Mouse (Mus musculus) ovary, adult 18-20 months (tissue): ENCODE measurements at regions not wholly inside any gene's neighbourhood (a gene's known extent, or its start where the extent isn't known, plus 50 kb on each side); places are given as distances from the start of the nearest gene placed in this dataset.
"Not testable (repeated sequence)": the region's sequence is repeated elsewhere in the genome, so short reads cannot be mapped to it uniquely, and the experiment has no call there.

Source experiments
- DNase-seq: peaks from one replicate; pipeline ENCODE4 v3.0.0; 2022; ENCODE audit warnings: low spot score, mixed read lengths

GRCm38 (mm10) chr10:111592416-111593149 is 86.5 kb downstream of the Phlda1 start:
- no peak for DNase-seq

- no peak for DNase-seq
These were observed 87.2 kb downstream of the Phlda1 start for GRCm38 (mm10) chr10:111593280-111593679.

DNA sequence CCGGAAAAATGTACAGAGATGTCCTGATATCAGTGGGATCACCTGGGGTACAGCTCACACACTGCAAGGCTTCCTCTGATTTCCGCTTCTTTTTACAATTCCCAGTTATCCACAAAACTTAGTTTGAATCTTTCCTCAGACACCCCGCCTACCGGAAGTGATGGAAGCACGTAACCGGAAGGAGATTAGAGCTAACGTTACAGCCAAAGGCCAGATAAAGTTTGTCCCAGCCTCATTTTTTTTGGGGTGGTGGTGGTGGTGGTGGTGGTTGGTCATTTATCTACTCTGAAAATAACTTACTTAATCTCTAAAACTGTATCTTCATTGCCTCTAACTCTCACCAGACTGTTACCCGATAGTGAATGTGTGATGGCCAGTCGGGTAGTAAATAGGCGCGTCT is 88.1 kb downstream of the Phlda1 start:
- DNase-seq = no peak

GRCm38 (mm10) chr10:111594651-111595050 is 88.6 kb downstream of the Phlda1 start:
- no peak for DNase-seq

DNA sequence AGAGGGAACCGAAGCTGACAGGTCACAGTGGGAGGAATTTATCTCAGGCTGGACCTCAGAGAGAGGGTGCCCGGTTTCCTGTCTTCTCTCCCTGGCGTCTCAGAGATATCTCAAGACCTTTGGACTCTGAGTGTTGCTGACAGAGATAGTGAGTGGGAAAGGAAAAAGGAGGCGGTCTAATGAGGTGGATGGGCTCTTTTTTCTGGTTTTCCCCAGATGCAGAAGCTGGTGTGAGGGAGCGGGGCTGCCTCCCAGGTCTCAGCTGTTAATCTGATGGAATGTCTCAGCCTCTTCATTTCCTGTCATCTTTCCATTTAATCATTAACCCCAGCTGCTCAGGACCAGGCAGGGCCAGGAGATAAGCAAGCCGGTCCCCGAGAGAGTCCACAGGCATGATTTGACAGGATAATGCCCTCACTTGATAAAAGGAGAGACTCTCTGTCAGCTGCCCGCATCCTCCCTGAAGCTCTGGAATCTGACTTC is 89.5 kb downstream of the Phlda1 start:
- no peak for DNase-seq

- DNase-seq = no peak
These were observed 92.6 kb downstream of the Phlda1 start for GRCm38 (mm10) chr10:111598650-111599049.

- DNase-seq = no peak
These were observed 93.5 kb downstream of the Phlda1 start for GRCm38 (mm10) chr10:111599297-111600250.

DNA sequence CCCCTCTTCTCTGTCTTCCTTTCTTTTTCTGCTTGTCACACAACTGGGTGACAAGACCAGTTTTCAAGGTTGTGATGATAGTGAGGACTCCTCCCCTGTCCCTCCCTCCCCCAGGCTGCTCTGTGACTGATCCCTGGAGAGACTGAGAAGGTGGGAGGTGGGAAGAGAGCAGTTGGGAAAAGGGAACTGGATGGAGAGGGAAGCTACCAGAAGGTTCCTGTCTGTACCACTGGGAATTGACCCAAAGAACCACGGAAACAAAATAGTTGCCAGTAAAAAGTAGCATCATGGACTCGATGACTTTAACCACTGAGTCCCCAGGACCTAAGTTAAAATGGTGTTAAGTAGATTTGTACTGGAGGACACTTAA is 94.2 kb downstream of the Phlda1 start:
- no peak for DNase-seq

- peak; percentile 77 for DNase-seq
These were observed 94.6 kb downstream of the Phlda1 start for GRCm38 (mm10) chr10:111600677-111601099.

- no peak for DNase-seq
These were observed 97.1 kb downstream of the Phlda1 start for GRCm38 (mm10) chr10:111603166-111603565.

GRCm38 (mm10) chr10:111607381-111607780 is 101.3 kb downstream of the Phlda1 start:
- DNase-seq = not testable (repeated sequence)

- no peak for DNase-seq
These were observed 102.5 kb downstream of the Phlda1 start for GRCm38 (mm10) chr10:111608385-111609093.

GRCm38 (mm10) chr10:111609889-111610288 is 103.8 kb downstream of the Phlda1 start:
- DNase-seq = no peak

- no peak for DNase-seq
These were observed 113.7 kb downstream of the Phlda1 start for GRCm38 (mm10) chr10:111619627-111620270.

GRCm38 (mm10) chr10:111620927-111621676 is 115.0 kb downstream of the Phlda1 start:
- no peak for DNase-seq

- DNase-seq = no peak
These were observed 116.7 kb downstream of the Phlda1 start for GRCm38 (mm10) chr10:111622789-111623188.

GRCm38 (mm10) chr10:111624021-111624420 is 117.9 kb downstream of the Phlda1 start:
- no peak for DNase-seq

DNA sequence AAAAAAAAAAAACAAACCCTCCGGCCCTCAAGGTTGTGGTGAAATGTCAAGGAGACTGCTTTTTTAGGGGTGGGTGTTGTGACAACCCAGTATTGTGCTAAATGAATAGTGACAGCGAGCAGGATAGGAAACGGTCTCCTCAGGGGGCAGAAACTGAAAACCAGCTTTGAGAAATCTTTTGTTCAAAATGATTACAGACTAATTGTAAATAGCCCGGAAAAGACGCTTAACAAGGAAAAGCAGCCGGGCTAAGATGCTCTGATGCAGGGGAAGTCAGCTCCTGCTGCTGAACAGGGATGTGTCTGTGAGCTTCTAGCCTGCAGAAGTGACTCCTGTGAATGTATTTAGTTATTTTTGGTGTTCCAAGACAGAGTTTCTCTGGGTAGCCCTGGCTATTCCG is 118.5 kb downstream of the Phlda1 start:
- DNase-seq = no peak

DNA sequence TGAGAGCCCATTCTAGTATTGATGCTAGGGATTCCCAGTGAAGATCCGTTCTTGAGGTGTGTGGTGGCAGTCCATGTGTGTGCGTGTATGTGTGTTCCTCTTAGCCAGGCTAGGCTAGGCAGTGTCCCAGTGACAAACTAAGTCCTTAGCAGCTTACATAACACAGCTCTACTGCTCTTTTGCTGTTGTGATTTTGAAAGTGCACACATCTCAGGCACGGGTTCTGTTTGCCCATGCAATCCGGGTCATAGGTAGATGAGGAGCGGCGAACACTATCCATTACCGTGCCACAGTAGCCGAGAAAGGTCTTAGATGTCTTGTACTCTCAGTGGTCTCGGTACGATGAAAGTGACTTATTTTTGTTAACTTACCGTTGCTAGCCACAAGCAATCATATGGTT is 119.5 kb downstream of the Phlda1 start:
- no peak for DNase-seq

GRCm38 (mm10) chr10:111626009-111626408 is 119.9 kb downstream of the Phlda1 start:
- no peak for DNase-seq

GRCm38 (mm10) chr10:111636283-111636682 is 130.2 kb downstream of the Phlda1 start:
- DNase-seq = no peak
